ENCODE assay signal across 8 mouse cellular contexts in genomic region chr9:67276446-67276845, GRCm38 (mm10).
"Had no signal": no experiment of that assay in that cellular context is flagged by ENCODE, and none has a peak within 500 bp of the region (broad histone marks: within the 10 kb centered on the region; RNA-seq: fewer than 3 reads in every experiment).

No protein-coding gene starts in this region.

- DNase-seq: kidney, adult 11 months; kidney, adult 9 months; kidney, postnatal 36 days; layer of hippocampus, postnatal 36 days; lung, adult 2 months; lung, postnatal 4 days; midbrain, embryonic 14.5 days; thymus, postnatal 4 days had no signal
